Mouse (Mus musculus) MEL (cell line): ENCODE measurements around the gene Usp49.

Experiments used
- CHD2 ChIP-seq: IDR thresholded peaks from 2 replicates; pipeline ENCODE4 v1.6.1; 2011; ENCODE audit warnings: low read length, improper control_type of control experiment
- CTCF ChIP-seq, 3 experiments: IDR thresholded peaks in 2 of 3; conservative IDR thresholded peaks in 1 of 3; 2 replicates each; pipeline ENCODE4 v1.5.1; 2011 to 2012; ENCODE audit warnings: low read length in 3 of 3, low read depth in 2 of 3, mild to moderate bottlenecking in 2 of 3, improper control_type of control experiment in 1 of 3, inconsistent platforms in 1 of 3, mixed read lengths in 1 of 3, moderate library complexity in 1 of 3; ENCODE audit not compliant: control insufficient read depth in 1 of 3, insufficient read depth in 1 of 3, poor library complexity in 1 of 3, severe bottlenecking in 1 of 3
- EP300 ChIP-seq, 2 experiments: IDR thresholded peaks; 2 replicates each; pipeline ENCODE4 v1.6.1; 2011; ENCODE audit warnings: improper control_type of control experiment in 2 of 2, low read length in 2 of 2, low read depth in 1 of 2, mild to moderate bottlenecking in 1 of 2
- MAFK ChIP-seq: IDR thresholded peaks from 2 replicates; pipeline ENCODE4 v1.6.1; 2011; ENCODE audit warnings: low read depth, mild to moderate bottlenecking, low read length, improper control_type of control experiment, borderline replicate concordance
- POLR2A ChIP-seq, 2 experiments: IDR thresholded peaks; 2 replicates each; pipeline ENCODE4 v1.6.1; 2011 to 2012; ENCODE audit warnings: low read length in 2 of 2, mild to moderate bottlenecking in 2 of 2, control low read depth in 1 of 2, improper control_type of control experiment in 1 of 2, low read depth in 1 of 2, moderate library complexity in 1 of 2; ENCODE audit not compliant: control insufficient read depth in 1 of 2, insufficient read depth in 1 of 2, poor library complexity in 1 of 2
- TBP ChIP-seq: IDR thresholded peaks from 2 replicates; pipeline ENCODE4 v1.8.0; 2011; ENCODE audit warnings: low read depth, low read length, improper control_type of control experiment
- USF1 ChIP-seq: IDR thresholded peaks from 2 replicates; pipeline ENCODE4 v1.6.1; 2014; ENCODE audit warnings: low read depth, mild to moderate bottlenecking, inconsistent platforms, low read length, improper control_type of control experiment, moderate library complexity

DNA sequence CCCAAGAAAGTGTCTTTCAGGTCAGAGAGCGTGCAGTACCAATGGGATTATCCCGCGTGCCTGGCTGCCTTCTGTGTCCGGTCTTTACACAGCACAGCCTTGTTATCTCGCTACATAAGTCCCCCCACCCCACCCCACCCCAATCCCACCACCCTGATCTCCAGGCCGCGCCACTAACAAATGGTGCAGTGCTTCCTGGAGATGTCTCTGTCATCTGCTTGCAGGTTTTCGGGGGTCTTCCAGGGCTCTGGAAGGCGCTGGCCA, 57.8 kb downstream of the Usp49 start, which contains the start of gene Tomm6:
- TF ChIP-seq EP300 (IDR thresholded peaks at IDR 0.05; ENCODE audit: low read depth in 1 of 2, low read length in 2 of 2) (0 out of 4 replicates have a peak, but pooled peaks of 1 of the 2 experiments have one; percentile 1), TBP (no peak), USF1 (no peak), MAFK (no peak), POLR2A (IDR thresholded peaks at IDR 0.05; ENCODE audit: control insufficient read depth in 1 of 2, insufficient read depth in 1 of 2, low read depth in 1 of 2, low read length in 2 of 2, poor library complexity in 1 of 2) (no peak), CHD2 (no peak), CTCF (IDR thresholded peaks at IDR 0.05 in 2 of 3, conservative IDR thresholded peaks at IDR 0.05 in 1 of 3; ENCODE audit: control insufficient read depth in 1 of 3, insufficient read depth in 1 of 3, low read depth in 2 of 3, low read length in 3 of 3, poor library complexity in 1 of 3, severe bottlenecking in 1 of 3) (no peak)
